Mouse (Mus musculus): ENCODE data around the gene Sorbs1. TPM values are rescaled to one million over a fixed set of nuclear protein-coding genes. Genes with fewer than 3 reads are reported as not detected.

Sorbs1 gene
- total and polyA plus RNA-seq, 2 experiments from 2014 or later: 140 to 153 TPM

DNA sequence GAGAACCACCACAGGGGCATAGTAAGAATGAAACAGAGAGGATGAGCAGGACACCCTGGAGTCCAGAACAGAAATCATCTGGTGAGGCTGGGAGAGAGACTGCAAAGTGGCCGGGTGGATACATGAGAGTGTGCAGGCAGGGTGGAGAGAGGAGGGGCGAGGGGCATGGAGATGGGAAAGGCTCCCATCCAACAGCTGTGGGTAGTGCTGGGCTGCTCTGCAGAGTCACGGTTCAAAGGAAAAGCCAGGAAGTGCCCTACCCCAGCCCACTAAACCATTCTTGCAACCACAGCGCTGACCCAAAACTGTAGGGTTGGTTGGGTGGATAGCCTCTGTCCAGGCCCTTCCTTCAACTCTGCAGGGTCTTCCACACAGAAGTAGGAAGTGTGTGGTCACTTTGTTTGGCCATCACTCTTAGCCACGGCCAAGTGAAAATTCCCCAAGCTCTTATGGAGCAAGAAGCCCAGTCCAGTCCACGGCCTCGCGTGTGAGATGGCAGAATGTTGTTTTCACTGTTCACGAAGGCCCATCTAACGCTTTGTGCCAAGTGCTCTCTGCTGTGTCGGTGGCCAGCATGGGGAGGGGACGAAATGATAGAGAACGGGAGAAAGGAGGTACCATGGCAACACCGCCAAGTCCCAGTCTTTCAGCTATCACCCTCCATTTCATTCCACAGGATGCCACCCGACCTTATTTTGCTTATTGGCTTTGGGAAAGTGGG lies 203.0 kb downstream of the Sorbs1 start:
- DNase-seq (ENCODE audit: low spot score) (no peak), ATAC-seq (ENCODE audit: insufficient read depth, low read depth) (no peak)
- Histone ChIP-seq H3K9me3 (replicated peaks; ENCODE audit: control insufficient read depth, low read length) (no peaks in the 10 kb centered on the region), H3K9ac (replicated peaks; ENCODE audit: low read depth, low read length) (no peak overlapping the region), H3K4me3 (ENCODE audit: low read depth, low read length) (no peak overlapping the region), H3K27me3 (ENCODE audit: control insufficient read depth, insufficient read depth, low read length) (no peaks in the 10 kb centered on the region), H3K27ac (ENCODE audit: low read depth) (no peak overlapping the region), H3K36me3 (replicated peaks; ENCODE audit: control insufficient read depth, insufficient read depth, low read length) (peaks cover 82% of the 10 kb centered on the region), H3K4me2 (ENCODE audit: low read depth, low read length) (no peak overlapping the region), H3K4me1 (ENCODE audit: control insufficient read depth, insufficient read depth) (0 out of 2 replicates have a peak, but pooled peaks cover 5% of the 10 kb centered on the region)
- WGBS: 89% methylated on average over 15 of the region's 15 CpGs
- TF ChIP-seq EP300 (IDR thresholded peaks at IDR 0.05; ENCODE audit: low read depth) (no peak), CTCF (IDR thresholded peaks at IDR 0.05; ENCODE audit: low read depth) (no peak)

DNA sequence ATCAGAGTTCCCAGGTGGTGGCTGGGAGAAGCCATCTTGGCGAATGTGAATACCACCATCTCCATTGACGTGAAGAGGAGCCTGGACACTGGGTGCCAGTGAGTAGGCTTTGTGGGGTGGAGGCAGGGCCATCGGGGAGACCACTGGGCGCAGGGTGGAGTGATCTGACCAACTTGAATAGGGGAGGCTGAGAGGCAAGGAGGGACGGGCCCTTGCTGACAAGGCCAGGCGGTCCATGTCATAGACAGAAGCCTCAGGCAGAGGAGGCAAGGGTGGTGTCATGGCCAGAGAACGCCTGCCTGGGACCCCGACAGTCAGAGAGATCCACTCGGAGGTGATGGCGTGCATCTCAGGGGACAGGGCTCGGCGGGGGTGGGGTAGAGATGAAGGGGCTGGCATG lies 203.7 kb downstream of the Sorbs1 start:
- H3K27ac ChIP-seq (ENCODE audit: low read depth): no peak overlapping the region
- ATAC-seq (ENCODE audit: insufficient read depth, low read depth): no peak
- no peaks in the 10 kb centered on the region for H3K27me3 ChIP-seq (ENCODE audit: control insufficient read depth, insufficient read depth, low read length)
- H3K9ac ChIP-seq (replicated peaks; ENCODE audit: low read depth, low read length): no peak overlapping the region
- H3K36me3 ChIP-seq (replicated peaks; ENCODE audit: control insufficient read depth, insufficient read depth, low read length): peaks cover 83% of the 10 kb centered on the region
- H3K9me3 ChIP-seq (replicated peaks; ENCODE audit: control insufficient read depth, low read length): no peaks in the 10 kb centered on the region
- TF ChIP-seq CTCF (IDR thresholded peaks at IDR 0.05; ENCODE audit: low read depth) (no peak), EP300 (IDR thresholded peaks at IDR 0.05; ENCODE audit: low read depth) (no peak)
- H3K4me3 ChIP-seq (ENCODE audit: low read depth, low read length): no peak overlapping the region
- 91% methylated on average over 12 of the region's 12 CpGs for WGBS
- no peak for DNase-seq (ENCODE audit: low spot score)
- H3K4me2 ChIP-seq (ENCODE audit: low read depth, low read length): no peak overlapping the region
- 0 out of 2 replicates have a peak, but pooled peaks cover 10% of the 10 kb centered on the region for H3K4me1 ChIP-seq (ENCODE audit: control insufficient read depth, insufficient read depth)

DNA sequence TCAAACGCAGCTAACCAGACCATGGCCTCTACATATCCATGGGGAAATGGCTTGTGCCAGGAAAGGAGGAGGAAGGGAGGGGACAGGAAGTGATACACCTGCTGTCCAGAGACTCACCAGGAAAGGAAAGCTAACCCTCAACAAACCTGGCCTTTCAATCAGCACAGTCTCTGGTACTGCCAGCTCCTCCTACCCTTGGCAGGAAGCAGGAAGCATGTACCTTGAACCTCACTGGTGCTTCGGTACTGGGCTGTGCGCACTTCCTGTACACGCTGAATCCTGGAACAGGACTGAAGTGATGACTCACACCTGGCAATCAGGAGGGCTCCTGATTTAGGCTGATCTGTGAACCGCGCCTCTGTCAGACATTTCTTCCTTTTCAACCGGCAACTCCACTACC lies 206.0 kb downstream of the Sorbs1 start:
- H3K27ac ChIP-seq (ENCODE audit: low read depth): peak overlapping the region; percentile 67
- peak; percentile 28 for ATAC-seq (ENCODE audit: insufficient read depth, low read depth)
- H3K36me3 ChIP-seq (replicated peaks; ENCODE audit: control insufficient read depth, insufficient read depth, low read length): peaks cover 60% of the 10 kb centered on the region
- no peaks in the 10 kb centered on the region for H3K27me3 ChIP-seq (ENCODE audit: control insufficient read depth, insufficient read depth, low read length)
- H3K4me2 ChIP-seq (ENCODE audit: low read depth, low read length): no peak overlapping the region
- no peaks in the 10 kb centered on the region for H3K9me3 ChIP-seq (replicated peaks; ENCODE audit: control insufficient read depth, low read length)
- H3K9ac ChIP-seq (replicated peaks; ENCODE audit: low read depth, low read length): no peak overlapping the region
- H3K4me3 ChIP-seq (ENCODE audit: low read depth, low read length): no peak overlapping the region
- no peak for TF ChIP-seq CTCF (IDR thresholded peaks at IDR 0.05; ENCODE audit: low read depth)
- TF ChIP-seq EP300 (IDR thresholded peaks at IDR 0.05; ENCODE audit: low read depth): peak; percentile 70
- DNase-seq (ENCODE audit: low spot score): peak; percentile 37
- 56% methylated on average over 7 of the region's 7 CpGs for WGBS
- 0 out of 2 replicates have a peak, but pooled peaks cover 12% of the 10 kb centered on the region for H3K4me1 ChIP-seq (ENCODE audit: control insufficient read depth, insufficient read depth)

DNA sequence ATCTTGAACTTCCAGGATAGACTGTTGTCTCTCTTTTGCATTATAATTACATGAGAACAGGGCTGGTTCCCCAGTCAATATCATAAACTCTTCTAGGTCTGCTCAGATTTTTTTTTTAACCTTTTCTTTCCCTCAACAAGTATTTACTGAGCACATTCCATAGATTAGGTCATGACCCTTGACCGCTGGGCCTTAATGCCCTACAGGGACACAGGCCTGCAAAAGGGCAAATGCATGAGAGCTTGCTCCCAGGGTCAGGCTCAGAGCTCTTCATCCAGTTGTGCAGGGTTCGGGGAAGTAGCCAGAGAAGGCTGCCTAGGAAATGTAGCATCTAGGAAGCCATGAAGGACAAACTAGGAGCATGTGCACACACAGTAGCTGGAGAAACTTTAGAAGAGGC lies 206.9 kb downstream of the Sorbs1 start:
- Histone ChIP-seq H3K9me3 (replicated peaks; ENCODE audit: control insufficient read depth, low read length) (no peaks in the 10 kb centered on the region), H3K9ac (replicated peaks; ENCODE audit: low read depth, low read length) (no peak overlapping the region), H3K27ac (ENCODE audit: low read depth) (peak overlapping the region; percentile 67; the same call in 1 of the 2 replicates), H3K4me1 (ENCODE audit: control insufficient read depth, insufficient read depth) (0 out of 2 replicates have a peak, but pooled peaks cover 12% of the 10 kb centered on the region), H3K4me2 (ENCODE audit: low read depth, low read length) (no peak overlapping the region), H3K27me3 (ENCODE audit: control insufficient read depth, insufficient read depth, low read length) (no peaks in the 10 kb centered on the region), H3K4me3 (ENCODE audit: low read depth, low read length) (no peak overlapping the region), H3K36me3 (replicated peaks; ENCODE audit: control insufficient read depth, insufficient read depth, low read length) (peaks cover 63% of the 10 kb centered on the region)
- no peak for ATAC-seq (ENCODE audit: insufficient read depth, low read depth)
- no peak for DNase-seq (ENCODE audit: low spot score)
- TF ChIP-seq EP300 (IDR thresholded peaks at IDR 0.05; ENCODE audit: low read depth) (no peak), CTCF (IDR thresholded peaks at IDR 0.05; ENCODE audit: low read depth) (no peak)
- WGBS: 84% methylated on average over 2 of the region's 2 CpGs

DNA sequence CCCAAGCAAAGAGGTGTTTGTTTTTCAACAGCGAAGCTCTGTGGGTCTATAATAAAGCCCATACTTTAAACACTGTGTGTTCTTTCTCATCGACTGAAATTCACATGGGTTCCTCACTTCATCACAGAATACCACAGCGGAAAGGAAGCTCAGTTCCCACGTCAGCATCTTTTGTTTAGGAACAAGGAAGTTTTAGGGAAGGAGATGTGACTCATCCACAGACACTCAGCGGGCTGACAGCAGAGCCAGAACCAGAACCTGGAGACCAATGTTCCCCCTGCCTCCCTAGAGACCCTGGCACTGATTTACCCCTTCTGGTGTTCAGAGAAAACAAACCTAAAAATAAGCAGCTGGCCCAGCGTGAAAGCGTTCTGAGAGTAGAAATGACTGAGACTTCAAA lies 208.1 kb downstream of the Sorbs1 start:
- H3K27me3 ChIP-seq (ENCODE audit: control insufficient read depth, insufficient read depth, low read length): no peaks in the 10 kb centered on the region
- DNase-seq (ENCODE audit: low spot score) (no peak), ATAC-seq (ENCODE audit: insufficient read depth, low read depth) (no peak)
- H3K27ac ChIP-seq (ENCODE audit: low read depth): peak overlapping the region; percentile 86; the same call in 1 of the 2 replicates
- no peak overlapping the region for H3K9ac ChIP-seq (replicated peaks; ENCODE audit: low read depth, low read length)
- H3K4me1 ChIP-seq (ENCODE audit: control insufficient read depth, insufficient read depth): 0 out of 2 replicates have a peak, but pooled peaks cover 12% of the 10 kb centered on the region
- H3K4me3 ChIP-seq (ENCODE audit: low read depth, low read length): no peak overlapping the region
- H3K9me3 ChIP-seq (replicated peaks; ENCODE audit: control insufficient read depth, low read length): no peaks in the 10 kb centered on the region
- no peak for TF ChIP-seq CTCF (IDR thresholded peaks at IDR 0.05; ENCODE audit: low read depth)
- TF ChIP-seq EP300 (IDR thresholded peaks at IDR 0.05; ENCODE audit: low read depth): no peak
- WGBS: 64% methylated on average over 7 of the region's 7 CpGs
- H3K4me2 ChIP-seq (ENCODE audit: low read depth, low read length): no peak overlapping the region
- peaks cover 63% of the 10 kb centered on the region for H3K36me3 ChIP-seq (replicated peaks; ENCODE audit: control insufficient read depth, insufficient read depth, low read length)
